In genomic region chr17:46703971-46704886, GRCm38 (mm10) we compare ENCODE assay signal across 1 mouse cellular context.
TF ChIP-seq lines count a peak whose summit lies in the region.

No protein-coding gene starts in this region.

TF ChIP-seq in CH12.LX, 34 proteins besides CTCF, POLR2A, EP300 and RAD21:
- TF ChIP-seq CHD2 (IDR thresholded peaks at IDR 0.05; ENCODE audit: low read length) = no peak
- no peak for TF ChIP-seq MXI1 (IDR thresholded peaks at IDR 0.05; ENCODE audit: low read depth, low read length)
- TF ChIP-seq HCFC1 (IDR thresholded peaks at IDR 0.05; ENCODE audit: low read depth, low read length) = no peak
- TF ChIP-seq SMC3 (IDR thresholded peaks at IDR 0.05; ENCODE audit: low read depth, low read length) = no peak
- no peak for TF ChIP-seq ZKSCAN1 (IDR thresholded peaks at IDR 0.05; ENCODE audit: borderline replicate concordance, low read depth, low read length)
- no peak for TF ChIP-seq ETS1 (conservative IDR thresholded peaks at IDR 0.05; ENCODE audit: low read depth, low read length)
- no peak for TF ChIP-seq MEF2A (IDR thresholded peaks at IDR 0.05; ENCODE audit: borderline replicate concordance, low read depth, low read length)
